9 mouse cellular contexts compared by ENCODE assay signal in genomic region chr5:76869553-76869952, GRCm38 (mm10). TPM values are rescaled to one million over a fixed set of nuclear protein-coding genes. Genes with fewer than 3 reads are reported as not detected.
DNase-seq lines count a peak whose midpoint lies in the region; ATAC-seq and TF ChIP-seq lines count a peak whose summit lies in the region.
"Had no signal": no experiment of that assay in that cellular context is flagged by ENCODE, and none has a peak within 500 bp of the region (broad histone marks: within the 10 kb centered on the region; RNA-seq: fewer than 3 reads in every experiment).

No protein-coding gene starts in this region.

- no peak overlapping the region for H3K27ac ChIP-seq in heart, postnatal 0 days (ENCODE audit: low read depth)
- H3K27ac ChIP-seq in hindbrain, embryonic 16.5 days (ENCODE audit: low read depth, low read length) = no peak overlapping the region
- no peak overlapping the region for H3K27ac ChIP-seq in midbrain, embryonic 11.5 days (ENCODE audit: low read depth, low read length)

- TF ChIP-seq CTCF in heart, postnatal 0 days (IDR thresholded peaks at IDR 0.05; ENCODE audit: low read depth) = no peak

- H3K36me3 ChIP-seq in heart, postnatal 0 days (replicated peaks; ENCODE audit: control insufficient read depth, insufficient read depth, low read length) = peaks cover 12% of the 10 kb centered on the region
- H3K36me3 ChIP-seq in hindbrain, embryonic 16.5 days (ENCODE audit: control insufficient read depth, insufficient read depth, low read length) = peaks cover 16% of the 10 kb centered on the region
- peaks cover 12% of the 10 kb centered on the region; the same call in 1 of the 2 replicates for H3K36me3 ChIP-seq in midbrain, embryonic 11.5 days (ENCODE audit: control insufficient read depth, insufficient read depth, low read length)

- H3K4me1 ChIP-seq in heart, postnatal 0 days (ENCODE audit: control insufficient read depth, insufficient read depth) = peaks cover 19% of the 10 kb centered on the region
- no peaks in the 10 kb centered on the region for H3K4me1 ChIP-seq in hindbrain, embryonic 16.5 days (ENCODE audit: control insufficient read depth, insufficient read depth, low read depth, low read length)
- no peaks in the 10 kb centered on the region for H3K4me1 ChIP-seq in midbrain, embryonic 11.5 days (ENCODE audit: control insufficient read depth, insufficient read depth, low read length)

- peak overlapping the region; percentile 61 for H3K4me2 ChIP-seq in heart, postnatal 0 days (ENCODE audit: low read depth, low read length)
- peak overlapping the region; percentile 36 for H3K4me2 ChIP-seq in hindbrain, embryonic 16.5 days (ENCODE audit: low read length)
- peak overlapping the region; percentile 33 for H3K4me2 ChIP-seq in midbrain, embryonic 11.5 days

- TF ChIP-seq EP300 in heart, postnatal 0 days (IDR thresholded peaks at IDR 0.05; ENCODE audit: low read depth) = no peak

- 0 out of 2 replicates have a peak overlapping the region, but pooled peaks have one; percentile 26 for H3K9ac ChIP-seq in heart, postnatal 0 days (replicated peaks; ENCODE audit: low read depth, low read length)
- no peak overlapping the region for H3K9ac ChIP-seq in hindbrain, embryonic 16.5 days (ENCODE audit: low read depth, low read length)
- H3K9ac ChIP-seq in midbrain, embryonic 11.5 days (ENCODE audit: low read length) = no peak overlapping the region

- WGBS in heart, postnatal 0 days = 62% methylated on average over 6 of the region's 6 CpGs
- WGBS in hindbrain, embryonic 16.5 days = 58% methylated on average over 6 of the region's 6 CpGs
- 35% methylated on average over 6 of the region's 6 CpGs for WGBS in midbrain, embryonic 11.5 days

- H3K4me3 ChIP-seq in heart, postnatal 0 days (ENCODE audit: low read depth, low read length) = peak overlapping the region; percentile 40
- no peak overlapping the region for H3K4me3 ChIP-seq in hindbrain, embryonic 16.5 days (ENCODE audit: low read length)
- H3K4me3 ChIP-seq in midbrain, embryonic 11.5 days (ENCODE audit: low read depth, low read length) = no peak overlapping the region

- no peaks in the 10 kb centered on the region for H3K27me3 ChIP-seq in heart, postnatal 0 days (ENCODE audit: control insufficient read depth, insufficient read depth, low read length)
- no peaks in the 10 kb centered on the region for H3K27me3 ChIP-seq in hindbrain, embryonic 16.5 days (replicated peaks; ENCODE audit: control insufficient read depth, insufficient read depth, low read length)
- H3K27me3 ChIP-seq in midbrain, embryonic 11.5 days (ENCODE audit: control insufficient read depth, insufficient read depth, low read length) = no peaks in the 10 kb centered on the region

- ATAC-seq in heart, postnatal 0 days (ENCODE audit: insufficient read depth, low read depth) = no peak
- ATAC-seq in hindbrain, embryonic 16.5 days = no peak
- no peak for ATAC-seq in midbrain, embryonic 11.5 days (ENCODE audit: low FRiP score)

- H3K9me3 ChIP-seq in heart, postnatal 0 days (replicated peaks; ENCODE audit: control insufficient read depth, low read length) = no peaks in the 10 kb centered on the region
- H3K9me3 ChIP-seq in hindbrain, embryonic 16.5 days (ENCODE audit: control insufficient read depth, low read length) = no peaks in the 10 kb centered on the region
- no peaks in the 10 kb centered on the region for H3K9me3 ChIP-seq in midbrain, embryonic 11.5 days (ENCODE audit: control insufficient read depth, low read length)

- no peak for DNase-seq in heart, postnatal 0 days (ENCODE audit: low spot score)
- DNase-seq in heart, postnatal 4 days = no peak
- peak; percentile 36 for DNase-seq in ZHBTc4 (ENCODE audit: low read depth, low spot score)
- peak; percentile 79 for DNase-seq in midbrain, embryonic 11.5 days (ENCODE audit: low spot score, missing footprints)
- no peak for DNase-seq in testis, postnatal 10 days (ENCODE audit: low spot score)
- no peak for DNase-seq in adrenal gland, adult 2 months
- DNase-seq in layer of hippocampus, postnatal 14 days (ENCODE audit: low spot score in 2 of 2) = no peak
- DNase-seq: gastrocnemius, postnatal 25 days had no signal

RNA-seq across cellular contexts. Expression of gene Aasdh, which starts 35.8 kb away (rescaled TPM):
- total RNA-seq in heart, postnatal 0 days (2014; rRNA removed; ENCODE audit: low replicate concordance) = 12.1 and 16.4 TPM in 2 replicates
- polyA plus RNA-seq in heart, postnatal 0 days (2015; fragmentation: Nextera tagmentation; extraction: Ambion mirVana) = 8.7 and 9.6 TPM in 2 replicates
- 10 to 100 TPM; 10.2 to 11.3 TPM for total RNA-seq in heart, postnatal 4 days (2021)
- polyA plus RNA-seq in hindbrain, embryonic 16.5 days (2015; fragmentation: Nextera tagmentation; extraction: Ambion mirVana) = 14.0 and 16.9 TPM in 2 replicates
- 15.6 and 17.3 TPM in 2 replicates for polyA plus RNA-seq in midbrain, embryonic 11.5 days (2014; fragmentation: Nextera tagmentation; extraction: Ambion mirVana)
- 10 to 100 TPM; 15.4 to 16.2 TPM for total RNA-seq in adrenal gland, adult 2 months (2021)
- 4.6 and 6.1 TPM in 2 replicates for polyA plus RNA-seq in adrenal gland, adult 2 months (2012; rRNA removed)
- 10 to 100 TPM; 20.3 to 25.9 TPM for total RNA-seq in layer of hippocampus, postnatal 14 days (2021)

Comparison
In these comparisons a context has a peak if more than half of its experiments do, and no peak if none do; other contexts are left out.
1. DNase-seq: peak in ZHBTc4 (single experiment) and midbrain, embryonic 11.5 days (single experiment); none in heart, postnatal 0 days (single experiment), heart, postnatal 4 days (single experiment), testis, postnatal 10 days (single experiment), adrenal gland, adult 2 months (single experiment) and layer of hippocampus, postnatal 14 days (0 of 2).
2. Peak in every context shown above with its lines, with median percentiles within 50 percentile points of each other: H3K4me2 ChIP-seq.